Mouse (Mus musculus) hematopoietic stem cell, adult 5-6 weeks (primary cell): ENCODE measurements at regions not wholly inside any gene's neighbourhood (a gene's known extent, or its start where the extent isn't known, plus 50 kb on each side); places are given as distances from the start of the nearest gene placed in this dataset.

Experiments
- ATAC-seq, 2 experiments: fragments of 125-278 bp in 1 of 2; replicated peaks in 1 of 2; 2 replicates each; pipeline ENCODE4 v1.8.0; 2016 to 2017; ENCODE audit warnings: inconsistent platforms in 2 of 2, mild to moderate bottlenecking in 2 of 2, moderate number of reproducible peaks in 2 of 2, low read depth in 1 of 2, moderate TSS enrichment in 1 of 2; ENCODE audit not compliant: low FRiP score in 2 of 2, poor library complexity in 2 of 2, severe bottlenecking in 2 of 2, insufficient read depth in 1 of 2, low TSS enrichment in 1 of 2

GRCm38 (mm10) chr5:67155582-67155981, 56.5 kb upstream of the Phox2b start:
- ATAC-seq = peak; percentile 43 to 45; a peak in 1 of 4 replicates

- ATAC-seq = no peak
Observed at GRCm38 (mm10) chr5:67156911-67157310, 57.8 kb upstream of the Phox2b start.

- ATAC-seq = peak in 1 of 2 experiments; percentile 42; a peak in 1 of 4 replicates
Observed at GRCm38 (mm10) chr5:67176827-67177226, 77.7 kb upstream of the Phox2b start.

- no peak for ATAC-seq
Observed at GRCm38 (mm10) chr5:67179221-67179620, 80.1 kb upstream of the Phox2b start.

DNA sequence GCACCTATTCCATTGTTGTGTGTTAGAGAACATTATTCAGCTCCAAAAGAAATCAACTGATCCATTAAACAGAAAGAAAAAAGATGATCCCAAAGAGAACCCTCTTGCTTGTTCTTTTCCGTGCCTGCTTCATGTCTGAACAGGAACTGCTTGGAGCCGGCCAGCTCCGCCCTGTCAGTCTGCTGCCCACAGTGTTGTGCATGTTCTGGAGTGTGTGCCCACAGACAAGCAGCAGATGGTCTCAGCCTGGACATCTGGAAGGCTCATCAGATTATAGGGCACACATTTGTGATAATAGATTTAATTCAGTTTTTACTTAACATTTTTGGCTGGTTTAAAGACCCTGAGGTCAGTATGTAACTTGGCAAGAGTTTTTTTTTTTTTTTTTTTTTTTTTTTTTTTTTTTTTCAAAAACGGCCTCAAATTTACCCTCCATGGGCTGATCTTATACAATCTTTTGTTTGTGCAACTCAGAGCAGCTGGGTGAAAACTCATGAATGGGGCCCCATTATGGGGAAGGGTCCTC, 70.9 kb upstream of the Tmem33 start:
- ATAC-seq = no peak

GRCm38 (mm10) chr5:67194065-67194464, 66.3 kb upstream of the Tmem33 start:
- ATAC-seq = no peak

DNA sequence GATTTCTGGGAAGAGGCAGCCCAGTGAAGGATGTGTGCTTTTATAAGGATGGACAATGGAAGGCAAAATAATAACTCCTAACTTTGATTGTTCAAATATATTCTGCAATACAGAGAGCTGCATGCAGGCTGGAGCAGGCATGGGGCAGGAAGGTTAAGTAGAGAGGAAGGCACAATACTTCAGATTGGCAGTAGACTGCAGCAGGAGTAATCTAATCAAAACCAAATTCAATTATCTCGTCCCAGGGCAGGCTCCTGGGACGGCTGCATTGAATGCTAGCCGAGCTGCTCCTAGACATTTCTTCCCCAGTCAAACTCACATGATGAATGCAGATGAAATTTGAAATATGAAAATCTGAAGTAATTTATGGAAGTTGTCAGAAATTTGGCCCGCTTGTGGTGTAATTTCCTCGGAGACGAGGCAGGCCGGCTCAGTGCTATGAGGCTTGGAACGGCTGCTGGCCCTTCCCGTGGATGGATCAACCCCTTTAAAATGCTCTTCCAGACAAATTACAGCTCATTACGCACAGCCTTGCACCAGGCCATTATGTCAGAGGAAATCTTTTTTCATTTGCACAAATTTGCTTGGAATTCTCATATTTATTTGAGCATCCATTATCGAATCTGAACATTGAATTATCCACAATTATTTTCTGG, 55.2 kb upstream of the Tmem33 start:
- no peak for ATAC-seq
